Mouse (Mus musculus) layer of hippocampus, adult 9-10 months (tissue): ENCODE measurements around the gene Stx2.

Experiments
- DNase-seq: peaks from one replicate; pipeline ENCODE4 v3.0.0; 2022; ENCODE audit warnings: low spot score

Stx2 gene

DNA sequence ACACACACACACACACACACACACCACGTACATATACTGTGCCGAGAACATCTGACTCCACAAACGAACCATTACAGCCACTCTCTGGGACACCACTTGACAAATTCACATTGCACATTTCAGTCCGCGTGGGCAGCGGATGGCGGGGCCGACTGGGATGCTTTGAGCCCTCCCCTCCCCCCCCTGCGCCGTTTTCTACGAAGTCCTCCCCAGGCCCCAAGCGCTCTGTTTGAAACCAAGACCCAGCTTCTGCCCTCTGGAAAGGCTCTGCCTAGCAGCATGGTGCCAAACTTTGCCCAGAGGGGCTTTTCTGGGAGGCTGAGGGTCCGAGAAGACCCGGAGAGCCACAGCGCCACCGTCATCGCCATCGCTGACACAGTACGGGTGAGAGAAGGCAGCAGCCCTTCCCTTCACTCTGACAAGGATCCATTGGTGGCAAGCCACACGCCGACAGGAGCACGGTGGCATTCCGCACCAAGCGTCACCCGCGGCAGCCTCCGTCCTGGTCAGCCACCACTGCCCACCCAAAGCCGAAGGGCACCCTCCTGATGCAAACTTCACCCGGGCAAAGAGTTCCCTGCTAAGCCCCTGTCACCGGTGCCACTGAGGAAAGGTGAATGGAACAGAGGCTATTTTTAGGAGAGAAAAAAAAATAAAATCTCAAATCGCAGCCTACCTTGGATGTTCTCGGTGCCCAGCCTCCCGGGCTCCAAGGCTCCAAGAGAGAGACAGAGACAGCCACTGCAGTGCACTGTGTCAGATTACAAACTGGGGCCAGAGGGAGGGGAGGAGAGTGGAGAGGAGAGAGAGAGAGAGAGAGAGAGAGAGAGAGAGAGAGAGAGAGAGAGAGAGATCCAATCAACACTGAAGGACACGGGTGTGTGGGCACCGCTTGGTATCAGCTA, 55.8 kb downstream of the Stx2 start:
- no peak for DNase-seq

GRCm38 (mm10) chr5:128951472-128951871, 56.9 kb downstream of the Stx2 start:
- DNase-seq = no peak

DNA sequence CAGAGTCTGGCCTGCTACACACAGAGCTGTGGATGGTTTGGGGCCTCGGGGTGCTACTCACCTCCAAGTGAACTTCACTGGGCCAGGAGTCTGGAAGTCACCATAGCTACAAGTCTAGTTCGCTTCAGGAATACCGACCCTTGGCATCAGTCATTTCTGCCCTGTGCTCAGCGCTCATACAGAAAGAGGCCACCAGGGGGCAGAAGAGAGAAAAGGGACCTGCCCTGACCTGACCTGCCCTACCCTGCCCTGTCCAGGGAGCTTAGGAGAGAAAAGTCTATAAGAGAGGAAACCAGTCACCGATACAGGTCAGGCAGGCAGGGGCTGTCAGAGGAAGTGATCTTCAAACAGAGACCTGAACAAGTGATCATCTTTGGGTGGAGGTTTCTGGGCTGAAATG, 61.3 kb downstream of the Stx2 start:
- DNase-seq = no peak

- no peak for DNase-seq
Observed at GRCm38 (mm10) chr5:128940436-128940835, 67.9 kb downstream of the Stx2 start.

- DNase-seq = no peak
Observed at GRCm38 (mm10) chr5:128935359-128935899, 72.9 kb downstream of the Stx2 start.
